Mouse (Mus musculus) limb, embryonic 15.5 days (tissue): ENCODE data around the gene Opcml. TPM values are rescaled to one million over a fixed set of nuclear protein-coding genes. Genes with fewer than 3 reads are reported as not detected.

Experiments used
- ATAC-seq: fragments of 200-750 bp; cut with Nextera tagmentation; 2 replicates; pipeline ENCODE4 v1.8.0; 2017; ENCODE audit warnings: low read depth, moderate TSS enrichment; ENCODE audit not compliant: insufficient number of reproducible peaks, low FRiP score, low TSS enrichment
- H3K27ac ChIP-seq: fragments of 300-500 bp; sonication (generic); 2 replicates; pipeline ENCODE4 v1.5.1; 2015; ENCODE audit warnings: moderate library complexity, mild to moderate bottlenecking, inconsistent platforms
- H3K27me3 ChIP-seq: fragments of 300-500 bp; sonication (generic); 2 replicates; pipeline ENCODE4 v1.6.1; 2015; ENCODE audit warnings: inconsistent platforms
- H3K36me3 ChIP-seq: fragments of 300-500 bp; sonication (generic); 2 replicates; pipeline ENCODE4 v1.6.1; 2015; ENCODE audit warnings: inconsistent platforms
- H3K4me1 ChIP-seq: fragments of 300-500 bp; sonication (generic); 2 replicates; pipeline ENCODE4 v1.6.1; 2015; ENCODE audit warnings: inconsistent platforms
- H3K4me2 ChIP-seq: fragments of 300-500 bp; sonication (generic); 2 replicates; pipeline ENCODE4 v1.6.1; 2015; ENCODE audit warnings: mild to moderate bottlenecking, inconsistent platforms
- H3K4me3 ChIP-seq: fragments of 300-500 bp; sonication (generic); 2 replicates; pipeline ENCODE4 v1.5.1; 2015; ENCODE audit warnings: mild to moderate bottlenecking, inconsistent platforms
- H3K9ac ChIP-seq: fragments of 300-500 bp; sonication (generic); 2 replicates; pipeline ENCODE4 v1.6.1; 2015; ENCODE audit warnings: inconsistent platforms
- H3K9me3 ChIP-seq: fragments of 300-500 bp; sonication (generic); 2 replicates; pipeline ENCODE4 v1.6.1; 2016; ENCODE audit warnings: inconsistent platforms
- WGBS: fragments of 180-500 bp; shearing (Covaris S2); methylation state at CpG from one replicate; pipeline ENCODE4 v1.1.7; 2015; 5-methylcytosine and 5-hydroxymethylcytosine counted together
- polyA plus RNA-seq: library from polyadenylated mRNA; unstranded; fragments of >200 nt; fragmentation: Nextera tagmentation; extraction: Ambion mirVana; gene quantifications from 2 replicates; pipeline ENCODE4 v1.2.1, GENCODE M21; 2015

Opcml gene
- polyA plus RNA-seq, 1 experiment from 2014 or later, result 4.9 TPM

DNA sequence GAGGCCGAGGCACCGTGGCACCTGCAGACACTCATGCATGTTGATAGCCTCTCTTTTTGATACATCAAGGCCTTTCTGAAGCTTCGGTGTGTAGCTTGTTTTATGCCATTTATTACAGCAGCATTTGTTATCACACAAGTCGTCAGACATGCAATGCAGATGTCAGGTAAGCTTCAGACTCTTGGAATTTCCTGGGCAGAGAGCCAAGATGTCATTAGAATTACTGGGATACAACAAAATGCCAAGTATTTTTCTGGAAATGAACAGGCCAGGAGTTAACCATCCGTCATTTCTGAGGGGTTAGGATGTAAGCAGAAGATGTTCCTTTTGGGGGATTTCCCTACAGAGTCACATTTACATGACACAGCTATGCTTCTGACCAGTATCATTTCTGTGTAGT lies 237.6 kb downstream of the Opcml start:
- WGBS, result 33% methylated on average over 5 of the region's 5 CpGs
- Histone ChIP-seq H3K4me2 (no peak overlapping the region), H3K4me3 (no peak overlapping the region), H3K9me3 (no peaks in the 10 kb centered on the region), H3K27me3 (no peaks in the 10 kb centered on the region), H3K4me1 (no peaks in the 10 kb centered on the region), H3K27ac (no peak overlapping the region), H3K9ac (no peak overlapping the region), H3K36me3 (no peaks in the 10 kb centered on the region)
- ATAC-seq, result no peak

DNA sequence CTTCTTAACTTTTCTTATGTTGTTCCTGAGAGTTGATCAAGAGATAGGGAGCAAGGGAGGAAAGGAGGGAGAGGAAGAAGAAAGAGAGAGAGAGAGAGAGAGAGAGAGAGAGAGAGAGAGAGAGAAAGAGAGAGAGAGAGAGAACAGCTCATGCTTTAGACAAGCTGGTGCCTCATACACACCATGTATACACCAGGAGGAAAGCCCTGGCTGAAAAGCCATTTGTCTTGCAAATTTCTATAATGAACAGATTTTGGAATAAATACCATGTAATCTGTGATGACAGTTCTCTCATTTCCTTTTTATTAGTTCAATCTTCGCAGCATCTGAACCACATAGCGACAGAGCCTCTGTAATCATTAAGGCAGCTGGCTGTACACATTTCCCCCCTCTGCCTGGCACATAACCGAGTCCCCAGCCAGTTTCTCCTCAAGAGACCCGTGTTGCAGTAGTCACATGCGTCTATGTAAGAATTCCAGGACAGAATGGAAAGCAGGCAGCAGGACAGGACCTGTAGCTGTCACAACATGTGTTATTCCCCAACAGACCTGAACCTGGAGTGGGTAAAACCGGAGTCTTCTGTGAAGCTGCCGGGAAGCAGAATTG lies 238.3 kb downstream of the Opcml start:
- no peak overlapping the region for H3K4me3 ChIP-seq
- no peak overlapping the region for H3K9ac ChIP-seq
- H3K4me1 ChIP-seq, result no peaks in the 10 kb centered on the region
- no peak overlapping the region for H3K27ac ChIP-seq
- no peak overlapping the region for H3K4me2 ChIP-seq
- H3K27me3 ChIP-seq, result no peaks in the 10 kb centered on the region
- 49% methylated on average over 7 of the region's 7 CpGs for WGBS
- H3K9me3 ChIP-seq, result no peaks in the 10 kb centered on the region
- ATAC-seq, result no peak
- H3K36me3 ChIP-seq, result no peaks in the 10 kb centered on the region

DNA sequence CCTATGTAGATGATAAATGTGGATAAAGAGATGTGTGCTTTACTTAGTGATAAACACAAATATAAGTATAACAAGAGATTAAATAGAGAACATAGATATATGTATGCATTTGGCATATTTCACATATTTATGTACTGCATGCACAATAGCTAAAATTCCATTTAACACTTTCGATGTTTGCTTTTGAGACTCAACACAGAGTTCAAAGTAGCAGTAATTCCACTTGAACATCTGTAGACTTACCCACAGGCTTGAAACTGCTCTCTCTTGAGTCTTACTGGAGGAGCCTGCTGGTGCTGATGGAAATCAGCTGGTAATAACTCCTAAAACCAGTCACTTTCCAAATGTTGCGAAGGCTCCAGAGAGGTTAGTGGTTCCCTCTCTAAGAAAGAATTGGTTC lies 258.6 kb downstream of the Opcml start:
- H3K9me3 ChIP-seq, result no peaks in the 10 kb centered on the region
- H3K9ac ChIP-seq, result no peak overlapping the region
- no peak overlapping the region for H3K27ac ChIP-seq
- no peaks in the 10 kb centered on the region for H3K4me1 ChIP-seq
- H3K27me3 ChIP-seq, result no peaks in the 10 kb centered on the region
- H3K36me3 ChIP-seq, result no peaks in the 10 kb centered on the region
- H3K4me3 ChIP-seq, result no peak overlapping the region
- WGBS, result 72% methylated on average over 2 of the region's 2 CpGs
- no peak overlapping the region for H3K4me2 ChIP-seq
- ATAC-seq, result no peak

DNA sequence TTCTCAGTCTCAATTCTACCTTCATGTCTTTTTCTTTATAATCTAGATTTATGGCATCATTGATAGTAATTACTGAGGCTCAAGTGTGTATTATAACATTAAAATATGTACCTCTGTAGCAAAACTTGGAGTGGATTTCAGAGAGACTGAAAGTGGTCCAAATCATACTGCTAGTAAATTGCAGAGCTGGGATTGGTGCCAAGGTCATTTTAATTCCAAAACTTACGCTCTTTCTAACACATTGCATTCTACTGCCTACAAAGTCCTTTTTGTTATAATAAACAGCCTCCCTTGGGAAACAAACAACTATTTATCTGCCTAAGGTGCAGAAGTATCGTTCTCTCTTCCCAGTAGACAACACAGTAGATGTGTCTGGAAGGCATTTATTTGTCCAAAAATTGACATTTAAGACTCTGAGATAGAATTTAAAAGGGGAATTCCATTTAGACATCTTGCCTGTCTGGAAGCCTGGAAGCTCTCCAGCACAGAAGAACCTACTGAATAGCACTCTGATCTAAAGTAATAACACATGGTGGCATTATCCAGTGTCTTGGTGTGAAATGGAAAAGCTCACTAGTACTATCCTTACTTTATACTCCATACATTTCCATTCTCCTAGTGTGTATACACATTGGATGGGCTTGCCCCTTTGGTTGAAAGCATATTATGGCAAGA lies 266.7 kb downstream of the Opcml start:
- 21% methylated on average over 2 of the region's 2 CpGs for WGBS
- H3K9ac ChIP-seq, result no peak overlapping the region
- no peaks in the 10 kb centered on the region for H3K9me3 ChIP-seq
- H3K4me3 ChIP-seq, result no peak overlapping the region
- H3K4me2 ChIP-seq, result no peak overlapping the region
- H3K27ac ChIP-seq, result no peak overlapping the region; the same call in 1 of the 2 replicates
- peaks cover 4% of the 10 kb centered on the region for H3K4me1 ChIP-seq
- no peaks in the 10 kb centered on the region for H3K36me3 ChIP-seq
- ATAC-seq, result no peak
- H3K27me3 ChIP-seq, result no peaks in the 10 kb centered on the region

DNA sequence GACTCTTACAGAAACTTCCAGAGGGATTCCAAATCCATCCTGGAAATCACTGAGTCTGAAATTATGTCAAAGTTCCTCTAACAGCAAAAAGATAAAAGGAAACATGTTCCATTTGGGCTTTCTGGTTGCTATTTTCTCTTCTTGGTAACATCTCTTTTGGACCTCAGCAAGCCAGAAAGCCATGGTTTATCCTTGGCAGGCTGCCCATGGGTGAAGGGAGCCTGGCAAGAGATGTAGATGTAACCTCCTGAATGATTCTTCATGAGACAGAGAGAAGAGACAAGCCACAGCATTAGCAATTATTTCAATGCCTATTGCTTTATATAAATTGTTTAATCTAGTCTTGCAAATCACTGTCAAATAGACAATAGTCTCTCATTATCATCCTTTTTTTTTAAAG lies 274.6 kb downstream of the Opcml start:
- Histone ChIP-seq H3K4me1 (no peaks in the 10 kb centered on the region), H3K4me3 (no peak overlapping the region), H3K27me3 (no peaks in the 10 kb centered on the region), H3K9ac (no peak overlapping the region), H3K4me2 (no peak overlapping the region), H3K27ac (no peak overlapping the region), H3K36me3 (no peaks in the 10 kb centered on the region), H3K9me3 (no peaks in the 10 kb centered on the region)
- ATAC-seq, result no peak

DNA sequence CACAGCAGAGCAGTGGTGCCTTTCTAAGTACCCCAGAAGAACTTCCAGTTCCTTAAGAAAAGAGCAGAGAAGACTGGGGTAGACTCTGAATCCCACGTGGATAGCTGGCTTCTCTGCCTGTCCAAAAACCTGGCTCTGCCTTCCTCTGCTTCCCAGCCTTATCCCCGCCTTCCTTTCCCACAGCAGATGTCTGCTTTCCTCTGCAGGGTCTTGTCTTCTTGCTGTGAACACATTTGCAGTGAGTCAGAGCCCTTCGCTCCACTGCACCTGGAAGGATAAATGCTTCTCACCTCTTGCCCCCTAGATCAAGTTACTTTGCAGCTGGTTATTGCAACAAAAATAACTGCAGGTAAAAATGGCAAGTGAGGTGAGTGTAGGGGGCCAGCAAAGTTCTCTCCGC lies 290.1 kb downstream of the Opcml start:
- ATAC-seq, result no peak
- H3K4me1 ChIP-seq, result no peaks in the 10 kb centered on the region
- no peak overlapping the region for H3K27ac ChIP-seq
- H3K9me3 ChIP-seq, result no peaks in the 10 kb centered on the region
- no peak overlapping the region for H3K9ac ChIP-seq
- WGBS, result 31% methylated on average over 4 of the region's 4 CpGs
- no peak overlapping the region for H3K4me3 ChIP-seq
- no peak overlapping the region for H3K4me2 ChIP-seq
- H3K36me3 ChIP-seq, result no peaks in the 10 kb centered on the region
- no peaks in the 10 kb centered on the region for H3K27me3 ChIP-seq

DNA sequence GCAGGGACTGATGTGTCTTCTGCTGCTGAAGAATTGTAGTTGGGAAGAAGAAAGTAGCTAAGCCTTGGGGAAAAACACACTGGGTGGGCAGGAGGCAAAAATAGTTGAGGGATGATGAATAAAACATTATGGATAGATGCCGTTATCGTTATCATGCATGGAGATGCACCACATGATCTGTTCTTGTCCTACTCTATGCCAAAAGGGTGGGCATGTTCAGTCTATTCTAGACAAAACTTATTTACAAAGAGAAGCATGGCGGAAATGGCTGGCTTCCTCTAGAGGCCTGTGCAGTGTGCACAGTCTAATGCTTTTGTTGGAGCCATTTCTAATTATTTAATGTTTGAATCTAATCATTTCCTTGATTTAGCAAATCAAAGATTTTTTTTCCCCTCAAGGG lies 293.2 kb downstream of the Opcml start:
- no peak overlapping the region for H3K9ac ChIP-seq
- no peaks in the 10 kb centered on the region for H3K4me1 ChIP-seq
- H3K4me2 ChIP-seq, result no peak overlapping the region
- no peak overlapping the region for H3K4me3 ChIP-seq
- H3K27ac ChIP-seq, result no peak overlapping the region
- no peaks in the 10 kb centered on the region for H3K9me3 ChIP-seq
- H3K36me3 ChIP-seq, result no peaks in the 10 kb centered on the region
- WGBS, result 92% methylated on average over 3 of the region's 3 CpGs
- ATAC-seq, result no peak
- peaks cover 4% of the 10 kb centered on the region; the same call in 1 of the 2 replicates for H3K27me3 ChIP-seq

DNA sequence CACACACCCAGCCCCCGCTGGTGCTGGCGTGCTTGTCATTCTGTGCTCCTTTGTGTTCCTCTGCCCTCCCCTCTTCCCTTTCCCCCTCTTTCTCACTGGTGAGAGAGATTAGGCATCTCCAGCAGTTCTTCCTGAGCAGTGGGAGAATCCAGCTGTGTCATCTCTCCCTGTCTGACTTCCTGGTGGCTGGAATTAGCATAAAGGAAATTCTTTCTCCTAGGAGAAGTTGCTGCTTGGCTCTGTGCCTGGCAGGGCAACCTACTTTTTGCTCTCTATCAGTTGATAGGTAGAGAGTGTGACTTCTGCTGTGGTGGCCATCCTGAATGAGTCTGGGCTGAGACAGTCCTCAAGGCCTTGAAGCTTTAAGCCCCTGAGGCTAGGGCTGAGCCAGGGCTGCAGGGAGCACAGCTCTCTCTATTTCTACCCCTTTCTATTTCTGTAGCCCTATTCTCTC lies 293.7 kb downstream of the Opcml start:
- Histone ChIP-seq H3K4me1 (no peaks in the 10 kb centered on the region), H3K9ac (no peak overlapping the region), H3K36me3 (no peaks in the 10 kb centered on the region), H3K4me2 (no peak overlapping the region), H3K27me3 (peaks cover 4% of the 10 kb centered on the region; the same call in 1 of the 2 replicates), H3K4me3 (no peak overlapping the region), H3K27ac (no peak overlapping the region), H3K9me3 (no peaks in the 10 kb centered on the region)
- 38% methylated on average over 2 of the region's 2 CpGs for WGBS
- ATAC-seq, result no peak

DNA sequence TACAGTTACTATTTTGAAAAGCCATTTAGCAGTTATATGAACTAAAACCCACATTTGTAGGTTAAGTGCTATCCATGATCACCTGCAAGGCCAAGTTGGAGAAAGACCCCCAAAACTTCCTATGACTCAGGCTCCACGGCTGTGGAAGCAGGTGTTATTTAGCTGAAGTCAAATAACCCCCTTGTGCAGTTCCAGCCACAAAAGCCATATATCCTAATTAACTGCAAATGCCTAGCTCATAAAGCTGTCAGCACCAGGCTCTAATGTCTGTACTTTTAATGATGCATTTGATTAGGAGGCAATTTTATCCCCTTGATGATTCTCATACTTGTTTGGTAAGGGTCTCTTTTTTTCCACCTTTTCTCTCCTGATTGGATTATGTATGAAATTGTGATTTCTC lies 300.8 kb downstream of the Opcml start:
- H3K9me3 ChIP-seq, result no peaks in the 10 kb centered on the region
- H3K9ac ChIP-seq, result no peak overlapping the region
- no peaks in the 10 kb centered on the region for H3K36me3 ChIP-seq
- ATAC-seq, result no peak
- H3K4me1 ChIP-seq, result no peaks in the 10 kb centered on the region
- 0% methylated on average over 1 of the region's 1 CpGs for WGBS
- H3K4me3 ChIP-seq, result no peak overlapping the region
- no peak overlapping the region for H3K27ac ChIP-seq
- no peak overlapping the region for H3K4me2 ChIP-seq
- peaks cover 13% of the 10 kb centered on the region; the same call in 1 of the 2 replicates for H3K27me3 ChIP-seq

DNA sequence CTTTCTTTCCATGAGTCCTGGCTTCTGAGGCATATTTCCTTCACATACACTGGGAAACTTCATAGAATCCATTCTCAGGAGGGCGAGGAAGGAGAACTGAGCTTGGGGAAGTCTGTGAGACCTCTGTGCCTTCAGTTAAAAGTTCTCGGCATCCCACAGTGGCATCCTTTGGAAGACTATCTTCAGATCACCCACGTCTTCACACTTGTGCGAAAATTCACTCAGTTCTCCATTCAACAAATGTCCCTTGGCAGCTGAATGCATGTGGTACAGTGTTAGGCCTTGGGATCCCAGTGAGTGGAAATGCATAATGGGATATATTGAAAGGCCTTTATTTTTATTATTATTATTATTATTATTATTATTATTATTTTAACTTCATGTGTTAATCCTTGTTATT lies 304.1 kb downstream of the Opcml start:
- 88% methylated on average over 4 of the region's 4 CpGs for WGBS
- Histone ChIP-seq H3K27ac (no peak overlapping the region), H3K9ac (no peak overlapping the region), H3K4me1 (no peaks in the 10 kb centered on the region), H3K36me3 (no peaks in the 10 kb centered on the region), H3K9me3 (no peaks in the 10 kb centered on the region), H3K27me3 (0 out of 2 replicates have a peak, but pooled peaks cover 6% of the 10 kb centered on the region), H3K4me2 (no peak overlapping the region), H3K4me3 (no peak overlapping the region)
- no peak for ATAC-seq

DNA sequence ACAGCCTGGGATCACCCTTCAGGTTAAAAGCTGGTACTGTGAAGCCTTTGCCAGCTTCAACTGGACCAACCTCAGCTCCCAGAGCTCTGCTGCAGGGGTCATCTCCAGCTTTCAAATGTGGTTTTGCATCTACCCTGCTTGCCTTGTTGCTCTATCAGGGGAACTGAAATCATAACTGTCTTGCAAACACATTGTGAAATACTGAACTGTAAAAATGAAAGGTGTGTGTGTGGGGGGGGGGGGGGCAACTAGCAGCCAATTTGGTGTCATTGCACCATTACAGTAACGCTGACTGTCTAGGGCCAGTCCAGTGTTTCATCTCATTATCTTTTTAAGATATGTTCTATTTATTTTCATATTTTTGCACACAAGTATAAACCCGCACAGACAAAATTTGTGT lies 305.6 kb downstream of the Opcml start:
- 90% methylated on average over 2 of the region's 2 CpGs for WGBS
- Histone ChIP-seq H3K27me3 (peaks cover 6% of the 10 kb centered on the region; the same call in 1 of the 2 replicates), H3K4me3 (no peak overlapping the region), H3K36me3 (no peaks in the 10 kb centered on the region), H3K9ac (no peak overlapping the region), H3K27ac (no peak overlapping the region), H3K4me1 (no peaks in the 10 kb centered on the region), H3K4me2 (no peak overlapping the region), H3K9me3 (no peaks in the 10 kb centered on the region)
- ATAC-seq, result no peak

DNA sequence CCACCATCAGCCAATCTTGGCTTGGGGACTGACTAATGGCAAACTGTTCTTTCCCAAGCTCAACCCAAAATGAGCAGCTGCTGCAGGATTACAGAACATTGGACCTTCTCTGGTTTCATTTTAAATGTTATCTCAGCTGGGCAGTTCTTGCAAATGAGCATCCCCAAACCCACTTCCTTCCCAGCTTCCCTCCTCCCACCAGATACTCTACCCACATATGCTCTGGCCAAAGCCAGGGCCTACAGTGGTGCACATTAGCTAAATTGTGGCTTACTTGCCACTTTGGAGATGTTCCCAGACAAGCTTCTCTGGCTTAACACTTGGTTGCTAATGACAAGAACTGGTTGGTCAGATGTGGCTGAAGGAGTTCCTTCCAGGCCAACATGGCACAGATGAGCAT lies 311.4 kb downstream of the Opcml start:
- H3K4me3 ChIP-seq, result no peak overlapping the region
- peaks cover 3% of the 10 kb centered on the region; the same call in 1 of the 2 replicates for H3K27me3 ChIP-seq
- H3K4me2 ChIP-seq, result no peak overlapping the region
- no peaks in the 10 kb centered on the region for H3K36me3 ChIP-seq
- H3K9ac ChIP-seq, result no peak overlapping the region
- no peaks in the 10 kb centered on the region for H3K4me1 ChIP-seq
- ATAC-seq, result no peak
- no peak overlapping the region for H3K27ac ChIP-seq
- H3K9me3 ChIP-seq, result no peaks in the 10 kb centered on the region
